Mouse (Mus musculus) spleen, postnatal 10 days (tissue): ENCODE data around the gene Fstl4.

Experiments used
- DNase-seq, 2 experiments: peaks; one replicate each; pipeline ENCODE4 v3.0.0; 2021 to 2022; ENCODE audit warnings: low spot score in 2 of 2

Gene Fstl4

DNA sequence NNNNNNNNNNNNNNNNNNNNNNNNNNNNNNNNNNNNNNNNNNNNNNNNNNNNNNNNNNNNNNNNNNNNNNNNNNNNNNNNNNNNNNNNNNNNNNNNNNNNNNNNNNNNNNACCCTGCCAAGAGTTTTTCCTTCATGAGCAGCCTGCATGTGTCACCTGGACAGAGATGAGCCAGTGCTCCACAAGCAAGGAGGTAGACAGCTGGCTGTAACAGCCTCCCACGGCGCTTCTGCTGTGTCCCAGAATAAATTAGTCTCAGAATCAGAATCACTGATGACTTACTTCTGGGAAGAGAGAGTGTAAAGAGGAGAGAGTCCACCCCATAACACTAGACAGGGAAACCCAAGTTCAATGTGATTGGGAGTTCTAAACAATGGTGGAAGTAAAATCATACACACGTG lies 464.6 kb downstream of the Fstl4 start:
- DNase-seq = no peak

DNA sequence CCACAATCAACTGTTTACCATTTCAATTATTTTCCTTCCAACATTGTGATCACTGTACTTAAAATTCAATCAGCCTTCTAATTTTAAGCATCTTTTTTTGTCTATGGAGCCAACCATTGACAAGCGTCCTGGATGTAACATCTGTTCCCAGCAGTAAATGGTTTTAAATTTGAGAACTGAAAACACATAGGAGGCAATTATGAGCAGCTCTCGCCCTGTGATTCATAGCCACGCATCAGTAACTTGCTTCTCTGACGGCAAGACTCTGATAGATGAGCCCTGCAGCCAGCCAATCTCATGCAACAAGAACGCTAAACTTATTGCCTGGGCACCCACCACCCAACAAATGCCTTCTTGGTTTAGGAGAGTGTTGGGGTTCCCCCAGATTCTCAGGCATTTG lies 467.4 kb downstream of the Fstl4 start:
- no peak for DNase-seq

DNA sequence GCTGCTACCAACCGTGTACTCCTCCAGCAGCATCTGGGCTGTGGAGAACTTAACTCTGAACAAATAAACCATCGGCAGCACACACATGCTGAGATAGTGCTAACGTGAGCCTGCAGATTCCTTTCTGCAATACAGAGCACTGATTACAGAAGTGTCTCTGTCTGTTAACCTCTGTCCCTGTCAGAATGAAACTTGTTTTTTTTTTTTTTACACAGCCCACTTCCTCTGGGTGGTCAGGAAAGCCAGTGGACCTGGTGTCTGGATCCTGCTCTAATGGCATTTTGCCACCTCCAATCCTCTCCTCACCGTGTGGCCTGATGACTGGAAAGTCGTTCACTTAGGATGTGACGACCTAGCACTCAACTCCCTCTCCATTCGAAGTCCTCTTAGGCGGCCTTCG lies 469.2 kb downstream of the Fstl4 start:
- no peak for DNase-seq
